Mouse (Mus musculus) midbrain, embryonic 13.5 days (tissue): ENCODE measurements around the gene Fmnl2. TPM values are rescaled to one million over a fixed set of nuclear protein-coding genes. Genes with fewer than 3 reads are reported as not detected.

ENCODE experiments used
- ATAC-seq: fragments of 200-750 bp; cut with Nextera tagmentation; 2 replicates; pipeline ENCODE4 v1.8.0; 2017; ENCODE audit warnings: mild to moderate bottlenecking, moderate TSS enrichment, moderate library complexity
- H3K27ac ChIP-seq: fragments of 300-500 bp; sonication (generic); 2 replicates; pipeline ENCODE4 v1.5.1; 2015; ENCODE audit warnings: inconsistent platforms, mild to moderate bottlenecking, moderate library complexity
- H3K27me3 ChIP-seq: fragments of 300-500 bp; sonication (generic); 2 replicates; pipeline ENCODE4 v1.6.1; 2015; ENCODE audit warnings: mild to moderate bottlenecking, inconsistent platforms
- H3K36me3 ChIP-seq: fragments of 300-500 bp; sonication (generic); 2 replicates; pipeline ENCODE4 v1.6.1; 2015; ENCODE audit warnings: mild to moderate bottlenecking, inconsistent platforms
- H3K4me1 ChIP-seq: fragments of 300-500 bp; sonication (generic); replicated peaks from 2 replicates; pipeline ENCODE4 v1.6.1; 2015; ENCODE audit warnings: inconsistent platforms
- H3K4me2 ChIP-seq: fragments of 300-500 bp; sonication (generic); replicated peaks from 2 replicates; pipeline ENCODE4 v1.6.1; 2015; ENCODE audit warnings: moderate library complexity, mild to moderate bottlenecking, inconsistent platforms
- H3K4me3 ChIP-seq: fragments of 300-500 bp; sonication (generic); replicated peaks from 2 replicates; pipeline ENCODE4 v1.5.1; 2015; ENCODE audit warnings: mild to moderate bottlenecking, inconsistent platforms
- H3K9ac ChIP-seq: fragments of 300-500 bp; sonication (generic); replicated peaks from 2 replicates; pipeline ENCODE4 v1.6.1; 2015; ENCODE audit warnings: mild to moderate bottlenecking, inconsistent platforms
- H3K9me3 ChIP-seq: fragments of 300-500 bp; sonication (generic); 2 replicates; pipeline ENCODE4 v1.6.1; 2016; ENCODE audit warnings: mild to moderate bottlenecking, inconsistent platforms
- WGBS: fragments of 180-500 bp; shearing (Covaris S2); methylation state at CpG from one replicate; pipeline ENCODE4 v1.1.7; 2015; 5-methylcytosine and 5-hydroxymethylcytosine counted together
- polyA plus RNA-seq: library from polyadenylated mRNA; unstranded; fragments of >200 nt; fragmentation: Nextera tagmentation; extraction: Ambion mirVana; gene quantifications from 2 replicates; pipeline ENCODE4 v1.2.1, GENCODE M21; 2015

Fmnl2 gene
- polyA plus RNA-seq, 1 experiment from 2014 or later = 13.2 TPM

- Histone ChIP-seq H3K36me3 (no peaks in the 10 kb centered on the region), H3K4me1 (peaks cover 42% of the 10 kb centered on the region)
- ATAC-seq = no peak
Measured at GRCm38 (mm10) chr2:52948406-52948805, 90.7 kb downstream of the Fmnl2 start.

GRCm38 (mm10) chr2:52949556-52949955 is 91.9 kb downstream of the Fmnl2 start:
- H3K4me1 ChIP-seq = peaks cover 34% of the 10 kb centered on the region
- H3K4me3 ChIP-seq = no peak overlapping the region
- H3K4me2 ChIP-seq = no peak overlapping the region
- no peaks in the 10 kb centered on the region for H3K27me3 ChIP-seq
- 93% methylated on average over 4 of the region's 4 CpGs for WGBS
- H3K9ac ChIP-seq = no peak overlapping the region
- H3K27ac ChIP-seq = no peak overlapping the region
- H3K9me3 ChIP-seq = no peaks in the 10 kb centered on the region
- no peaks in the 10 kb centered on the region for H3K36me3 ChIP-seq
- ATAC-seq = no peak

More at GRCm38 (mm10) chr2:52948406-52948805, 90.7 kb downstream of the Fmnl2 start:
- 95% methylated on average over 3 of the region's 3 CpGs for WGBS
- no peaks in the 10 kb centered on the region for H3K9me3 ChIP-seq
- H3K27ac ChIP-seq = no peak overlapping the region
- H3K27me3 ChIP-seq = no peaks in the 10 kb centered on the region
- no peak overlapping the region for H3K4me3 ChIP-seq
- H3K4me2 ChIP-seq = no peak overlapping the region
- H3K9ac ChIP-seq = no peak overlapping the region

- H3K4me1 ChIP-seq = peaks cover 27% of the 10 kb centered on the region
- no peak overlapping the region for H3K9ac ChIP-seq
- no peak overlapping the region for H3K4me3 ChIP-seq
- 83% methylated on average over 4 of the region's 4 CpGs for WGBS
- H3K27ac ChIP-seq = no peak overlapping the region
- ATAC-seq = no peak
- H3K9me3 ChIP-seq = no peaks in the 10 kb centered on the region
- no peak overlapping the region for H3K4me2 ChIP-seq
- no peaks in the 10 kb centered on the region for H3K36me3 ChIP-seq
- H3K27me3 ChIP-seq = no peaks in the 10 kb centered on the region
Measured at GRCm38 (mm10) chr2:52950226-52950625, 92.6 kb downstream of the Fmnl2 start.

- H3K27me3 ChIP-seq = no peaks in the 10 kb centered on the region
- no peak overlapping the region for H3K4me2 ChIP-seq
- no peaks in the 10 kb centered on the region for H3K9me3 ChIP-seq
- no peak overlapping the region for H3K9ac ChIP-seq
- no peak overlapping the region for H3K4me3 ChIP-seq
- no peaks in the 10 kb centered on the region for H3K36me3 ChIP-seq
- H3K4me1 ChIP-seq = peaks cover 8% of the 10 kb centered on the region; the same call in 1 of the 2 replicates
- 87% methylated on average over 6 of the region's 6 CpGs for WGBS
- no peak overlapping the region for H3K27ac ChIP-seq
- no peak for ATAC-seq
Measured at GRCm38 (mm10) chr2:52952202-52952730, 94.6 kb downstream of the Fmnl2 start.

- H3K27me3 ChIP-seq = no peaks in the 10 kb centered on the region
- no peak overlapping the region for H3K9ac ChIP-seq
- H3K4me2 ChIP-seq = no peak overlapping the region
- no peak for ATAC-seq
- 78% methylated on average over 8 of the region's 8 CpGs for WGBS
- no peaks in the 10 kb centered on the region for H3K9me3 ChIP-seq
- H3K36me3 ChIP-seq = no peaks in the 10 kb centered on the region
- peaks cover 35% of the 10 kb centered on the region for H3K4me1 ChIP-seq
- no peak overlapping the region for H3K4me3 ChIP-seq
- H3K27ac ChIP-seq = no peak overlapping the region
Measured at GRCm38 (mm10) chr2:52955090-52955489, 97.4 kb downstream of the Fmnl2 start.

GRCm38 (mm10) chr2:52955831-52956230 is 98.2 kb downstream of the Fmnl2 start:
- Histone ChIP-seq H3K27me3 (no peaks in the 10 kb centered on the region), H3K9me3 (no peaks in the 10 kb centered on the region), H3K4me1 (peaks cover 38% of the 10 kb centered on the region), H3K9ac (no peak overlapping the region), H3K27ac (no peak overlapping the region), H3K36me3 (no peaks in the 10 kb centered on the region), H3K4me3 (no peak overlapping the region), H3K4me2 (no peak overlapping the region)
- 94% methylated on average over 10 of the region's 10 CpGs for WGBS
- ATAC-seq = no peak

- Histone ChIP-seq H3K36me3 (no peaks in the 10 kb centered on the region), H3K4me1 (peaks cover 38% of the 10 kb centered on the region), H3K27me3 (no peaks in the 10 kb centered on the region), H3K9ac (peak overlapping the region; percentile 40; the same call in 1 of the 2 replicates), H3K4me2 (peak overlapping the region; percentile 47), H3K4me3 (no peak overlapping the region), H3K27ac (peak overlapping the region; percentile 84), H3K9me3 (no peaks in the 10 kb centered on the region)
- 19% methylated on average over 8 of the region's 8 CpGs for WGBS
- peak; percentile 54 for ATAC-seq
Measured at GRCm38 (mm10) chr2:52957771-52958534, 100.3 kb downstream of the Fmnl2 start.

DNA sequence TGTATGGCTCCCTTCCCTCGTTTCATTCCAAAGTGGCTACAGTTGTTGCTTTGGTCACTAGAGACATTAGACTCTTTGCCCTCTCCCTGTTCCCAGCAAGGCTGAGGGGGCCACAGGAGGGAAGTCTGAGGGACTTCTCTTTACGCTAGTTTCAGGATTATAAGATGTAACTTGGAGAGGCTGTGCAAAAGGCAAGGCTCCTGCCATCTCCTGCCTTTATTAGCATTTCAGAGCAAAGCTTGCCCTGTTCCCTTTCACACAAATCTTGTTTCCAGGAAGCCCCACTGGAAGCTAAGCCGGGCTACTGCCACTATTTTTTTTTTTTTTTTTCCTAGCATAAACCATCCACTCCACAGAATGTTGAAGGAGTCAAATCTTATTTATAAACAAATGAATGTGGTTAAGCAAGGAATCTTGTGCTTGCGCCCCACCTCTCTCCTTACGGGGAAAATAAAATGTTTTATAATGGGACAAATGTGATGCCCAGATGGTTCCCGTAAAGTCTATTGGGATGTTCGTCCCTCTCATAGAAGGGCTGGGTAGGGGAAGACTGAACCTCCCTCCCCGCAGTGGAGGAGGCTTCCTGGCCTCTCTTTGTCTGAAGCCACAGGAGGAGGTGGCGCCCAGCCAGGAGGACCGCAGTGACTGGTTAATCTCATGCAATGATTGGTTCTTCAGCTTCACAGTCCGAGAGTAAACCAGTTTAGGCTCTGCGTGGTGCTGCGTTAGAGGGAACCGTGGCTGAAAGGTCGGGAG is 101.1 kb downstream of the Fmnl2 start:
- Histone ChIP-seq H3K9me3 (no peaks in the 10 kb centered on the region), H3K36me3 (no peaks in the 10 kb centered on the region), H3K4me1 (peaks cover 43% of the 10 kb centered on the region), H3K27ac (peak overlapping the region; percentile 84), H3K9ac (peak overlapping the region; percentile 40), H3K4me3 (peak overlapping the region; percentile 11), H3K4me2 (peak overlapping the region; percentile 47), H3K27me3 (no peaks in the 10 kb centered on the region)
- ATAC-seq = peak; percentile 86
- 2% methylated on average over 15 of the region's 15 CpGs for WGBS

DNA sequence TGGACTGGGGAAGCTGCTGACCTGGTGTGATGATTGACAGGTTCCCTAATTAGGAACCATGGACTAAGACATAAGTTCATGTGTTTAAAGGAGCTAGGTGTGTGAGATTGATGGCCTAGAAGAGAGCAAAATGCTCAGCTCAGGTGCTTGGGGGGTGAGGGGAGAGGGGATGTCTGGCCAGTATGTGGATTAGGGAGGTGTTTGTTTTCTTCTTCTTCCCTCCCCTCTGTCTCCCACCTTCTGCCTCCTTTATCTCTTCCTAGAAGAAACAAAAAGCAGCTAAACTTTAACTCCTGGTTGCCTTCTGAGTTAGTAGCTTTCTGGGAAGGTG is 101.6 kb downstream of the Fmnl2 start:
- peak overlapping the region; percentile 40 for H3K9ac ChIP-seq
- H3K27me3 ChIP-seq = no peaks in the 10 kb centered on the region
- no peaks in the 10 kb centered on the region for H3K36me3 ChIP-seq
- H3K4me2 ChIP-seq = peak overlapping the region; percentile 47
- peak overlapping the region; percentile 84 for H3K27ac ChIP-seq
- peak overlapping the region; percentile 11 for H3K4me3 ChIP-seq
- H3K4me1 ChIP-seq = peaks cover 49% of the 10 kb centered on the region
- H3K9me3 ChIP-seq = no peaks in the 10 kb centered on the region
- ATAC-seq = peak; percentile 67

DNA sequence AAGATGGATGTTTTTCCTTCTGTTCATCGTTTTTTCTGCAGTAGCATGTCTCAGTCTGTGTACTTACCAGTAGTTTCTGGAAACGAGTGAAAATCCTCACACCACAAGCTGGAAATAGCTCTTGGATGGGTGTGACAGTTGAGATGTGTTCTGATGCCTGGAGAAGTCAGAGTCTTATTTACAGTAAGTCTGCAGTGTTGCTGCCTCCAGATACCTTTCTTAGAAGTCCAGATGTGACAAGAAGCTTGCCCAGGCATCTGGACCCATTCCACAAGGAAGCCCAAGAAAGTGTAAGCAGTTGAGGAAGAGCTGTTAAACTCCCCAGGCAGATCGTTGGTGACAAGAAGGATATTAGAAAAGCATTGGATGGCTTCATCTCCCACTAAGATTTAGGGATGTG is 102.3 kb downstream of the Fmnl2 start:
- peaks cover 56% of the 10 kb centered on the region for H3K4me1 ChIP-seq
- no peak for ATAC-seq
- no peak overlapping the region for H3K9ac ChIP-seq
- H3K36me3 ChIP-seq = no peaks in the 10 kb centered on the region
- H3K27me3 ChIP-seq = no peaks in the 10 kb centered on the region
- no peaks in the 10 kb centered on the region for H3K9me3 ChIP-seq
- H3K27ac ChIP-seq = no peak overlapping the region
- WGBS = 40% methylated on average over 3 of the region's 3 CpGs
- H3K4me2 ChIP-seq = no peak overlapping the region
- no peak overlapping the region for H3K4me3 ChIP-seq

GRCm38 (mm10) chr2:52960697-52961096 is 103.0 kb downstream of the Fmnl2 start:
- no peaks in the 10 kb centered on the region for H3K36me3 ChIP-seq
- no peaks in the 10 kb centered on the region for H3K27me3 ChIP-seq
- H3K4me2 ChIP-seq = no peak overlapping the region
- H3K4me1 ChIP-seq = peaks cover 61% of the 10 kb centered on the region
- H3K4me3 ChIP-seq = no peak overlapping the region
- H3K27ac ChIP-seq = no peak overlapping the region
- H3K9ac ChIP-seq = no peak overlapping the region
- ATAC-seq = no peak
- H3K9me3 ChIP-seq = no peaks in the 10 kb centered on the region
- WGBS = 62% methylated on average over 2 of the region's 2 CpGs

- Histone ChIP-seq H3K4me3 (no peak overlapping the region), H3K27me3 (no peaks in the 10 kb centered on the region), H3K9me3 (no peaks in the 10 kb centered on the region), H3K4me1 (peaks cover 52% of the 10 kb centered on the region), H3K9ac (no peak overlapping the region), H3K4me2 (no peak overlapping the region), H3K36me3 (no peaks in the 10 kb centered on the region), H3K27ac (no peak overlapping the region)
- ATAC-seq = no peak
- 77% methylated on average over 1 of the region's 1 CpGs for WGBS
Measured at GRCm38 (mm10) chr2:52963439-52963838, 105.8 kb downstream of the Fmnl2 start.
